Mouse (Mus musculus): ENCODE measurements around the gene Dgkb. TPM values are rescaled to one million over a fixed set of nuclear protein-coding genes. Genes with fewer than 3 reads are reported as not detected.

Gene Dgkb
- total RNA-seq (2021) = 1 to 10 TPM in 1 of 2 experiments, under 1 TPM in 1; 0.79 to 1.1 TPM
- long read RNA-seq, experiment 1 = 0 reads
- long read RNA-seq, experiment 2 = 0 reads

GRCm38 (mm10) chr12:37817426-37817825 lies at the start of gene Dgkb:
Gene Dgkb, plus strand, starts transcription at chr12:37817726.
- H3K4me3 ChIP-seq = no peak within 1 kb of the TSS
- H3K27ac ChIP-seq = no peak within 1 kb of the TSS
- TF ChIP-seq CTCF (IDR thresholded peaks at IDR 0.05) = no peak
- intact Hi-C loops (cut with DNase I) = no loop called here
- no peak for DNase-seq

- no peak overlapping the region for H3K27ac ChIP-seq
- no peak for TF ChIP-seq CTCF (IDR thresholded peaks at IDR 0.05)
- DNase-seq = no peak
- intact Hi-C loops (cut with DNase I) = loop anchor here (5.0 kb wide), 1 partner anchor 347 kb away; no protein-coding TSS in a partner anchor
- H3K4me3 ChIP-seq = no peak overlapping the region
These were observed 47.7 kb upstream of the Dgkb start for GRCm38 (mm10) chr12:37769844-37770243.

- intact Hi-C loops (cut with DNase I) = loop anchor here (5.0 kb wide), 1 partner anchor 343 kb away; no protein-coding TSS in a partner anchor
- peak; percentile 25 for DNase-seq
- peak; percentile 61 for TF ChIP-seq CTCF (IDR thresholded peaks at IDR 0.05)
- Histone ChIP-seq H3K4me3 (peak overlapping the region; percentile 49), H3K27ac (no peak overlapping the region)
These were observed 43.7 kb upstream of the Dgkb start for GRCm38 (mm10) chr12:37773681-37774357.

DNA sequence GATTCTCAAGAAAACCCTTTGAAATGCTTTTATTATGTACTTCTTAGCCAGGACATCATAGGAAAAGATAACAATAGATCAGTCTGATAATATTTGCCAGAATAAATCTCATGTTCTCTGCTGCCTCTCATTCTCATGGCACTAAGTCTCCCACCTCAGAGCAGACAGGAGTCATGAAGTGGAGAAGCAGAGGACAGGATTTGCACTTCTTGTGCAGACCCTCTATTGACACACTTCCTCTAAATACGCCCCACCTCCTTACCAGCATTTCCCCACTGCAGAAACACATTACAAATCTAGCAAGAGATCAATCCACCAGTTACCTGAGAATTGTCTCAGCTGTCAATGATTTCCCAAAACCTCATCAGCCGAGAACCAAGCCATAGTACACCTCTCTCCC lies 42.9 kb upstream of the Dgkb start:
- no peak overlapping the region for H3K4me3 ChIP-seq
- H3K27ac ChIP-seq = no peak overlapping the region
- no peak for TF ChIP-seq CTCF (IDR thresholded peaks at IDR 0.05)
- DNase-seq = no peak
- intact Hi-C loops (cut with DNase I) = loop anchor here (5.0 kb wide), 1 partner anchor 343 kb away; no protein-coding TSS in a partner anchor

DNA sequence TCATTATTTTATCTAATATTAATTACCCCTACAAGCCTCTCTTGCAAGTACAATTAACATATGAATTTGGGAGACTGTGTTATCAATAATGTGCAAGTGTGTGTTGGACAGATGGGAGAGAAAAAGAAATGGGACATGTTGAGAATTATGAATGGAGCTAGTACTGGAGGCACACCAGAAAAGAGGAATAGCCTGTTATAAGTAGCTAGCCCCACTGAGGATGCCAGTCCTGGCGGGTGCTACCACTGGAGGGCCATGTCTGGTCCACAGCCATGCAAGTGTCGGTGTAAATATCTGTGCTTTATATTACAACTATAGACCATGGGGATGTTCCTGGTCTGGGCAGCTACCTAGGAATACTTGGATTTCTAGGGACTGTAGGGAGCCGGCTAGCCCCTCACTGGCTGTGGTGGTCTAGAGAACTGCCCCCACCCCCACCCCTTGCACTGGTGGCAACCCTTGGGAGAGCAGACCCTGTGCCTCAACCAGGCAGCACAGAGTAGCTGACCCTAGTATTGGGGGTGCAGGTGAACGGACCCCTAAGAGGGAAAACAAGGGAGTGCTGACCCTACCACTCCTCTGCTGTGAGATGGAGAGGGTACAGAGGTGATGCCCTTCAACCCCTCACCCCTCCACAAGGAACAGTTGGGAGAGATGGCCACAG lies 21.1 kb upstream of the Dgkb start:
- intact Hi-C loops (cut with DNase I) = no loop called here
- DNase-seq = no peak
- TF ChIP-seq CTCF (IDR thresholded peaks at IDR 0.05) = no peak
- Histone ChIP-seq H3K27ac (no peak overlapping the region), H3K4me3 (no peak overlapping the region)

DNA sequence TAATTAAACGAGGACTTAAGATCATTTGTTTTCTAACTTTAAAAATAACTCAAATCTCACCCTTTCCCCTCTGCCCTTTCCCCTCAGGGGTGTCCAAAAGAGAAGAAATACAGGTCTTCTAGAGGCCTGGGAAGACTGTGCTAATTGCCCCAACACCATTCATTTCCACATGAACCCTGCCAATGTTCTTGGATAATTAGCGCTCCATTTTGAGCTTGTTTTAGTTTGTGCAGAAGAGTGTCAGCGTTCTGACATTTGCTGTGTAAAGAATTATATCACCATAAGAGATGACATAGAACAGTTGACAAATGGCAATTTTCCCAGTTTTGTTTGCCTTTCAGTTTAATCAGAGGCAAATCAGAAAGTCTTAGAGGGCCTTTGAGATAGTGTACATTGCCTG lies 3.4 kb upstream of the Dgkb start:
- intact Hi-C loops (cut with DNase I) = no loop called here
- TF ChIP-seq CTCF (IDR thresholded peaks at IDR 0.05) = no peak
- DNase-seq = no peak
- Histone ChIP-seq H3K4me3 (no peak overlapping the region), H3K27ac (no peak overlapping the region)

GRCm38 (mm10) chr12:37821052-37821810 lies 3.7 kb downstream of the Dgkb start:
- Histone ChIP-seq H3K4me3 (no peak overlapping the region), H3K27ac (no peak overlapping the region)
- intact Hi-C loops (cut with DNase I) = no loop called here
- no peak for DNase-seq
- TF ChIP-seq CTCF (IDR thresholded peaks at IDR 0.05) = no peak

DNA sequence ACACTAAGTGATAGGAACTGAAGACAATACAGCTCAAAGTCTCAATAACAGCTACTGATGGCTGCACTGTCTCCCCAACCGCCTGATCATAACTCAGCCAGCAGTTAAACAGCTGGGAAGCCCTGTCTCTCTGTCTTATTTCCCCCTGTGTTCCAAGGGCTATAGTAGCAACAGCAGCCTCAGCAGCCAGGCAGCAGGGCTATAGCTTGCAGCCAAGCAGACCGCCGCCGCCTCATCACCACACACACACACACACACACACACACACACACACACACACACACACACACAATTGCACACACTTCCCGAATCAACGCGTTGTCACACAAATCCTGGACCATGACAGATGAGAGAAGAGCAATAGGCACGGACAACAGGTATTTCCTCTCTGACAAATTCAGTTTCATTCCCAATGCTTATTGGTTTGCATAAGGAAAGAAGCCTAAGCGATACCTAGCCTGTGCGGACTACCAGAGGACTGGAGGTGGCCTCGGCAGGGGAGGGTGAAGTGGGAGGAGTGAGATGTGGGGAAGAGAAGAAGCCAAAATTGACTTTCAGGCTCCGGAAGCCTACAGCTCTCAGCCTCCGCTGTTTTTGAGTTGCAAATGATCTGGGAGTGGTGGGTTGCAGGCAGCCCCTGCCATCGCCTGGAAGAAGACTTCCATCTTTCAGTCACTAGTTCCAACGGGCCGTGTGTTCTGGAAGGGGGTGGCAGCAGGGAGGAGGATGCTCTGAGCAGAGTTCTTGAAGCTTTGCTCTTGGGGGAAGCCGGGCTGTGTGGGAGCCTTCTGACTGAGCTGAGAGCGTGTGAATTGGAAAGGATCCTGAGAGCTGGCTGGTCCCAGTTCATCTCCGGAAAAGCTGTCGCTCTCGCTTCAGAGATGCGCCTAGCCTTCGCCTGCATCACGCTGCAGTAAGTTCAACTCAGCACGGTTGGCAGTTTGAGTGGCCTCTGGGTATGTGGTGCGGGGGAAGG lies 62.8 kb downstream of the Dgkb start:
- no peak for TF ChIP-seq CTCF (IDR thresholded peaks at IDR 0.05)
- H3K4me3 ChIP-seq = peak overlapping the region; percentile 70
- peak; percentile 20 for DNase-seq
- intact Hi-C loops (cut with DNase I) = no loop called here
- H3K27ac ChIP-seq = peak overlapping the region; percentile 46

GRCm38 (mm10) chr12:37881376-37881775 lies 63.9 kb downstream of the Dgkb start:
- intact Hi-C loops (cut with DNase I) = no loop called here
- DNase-seq = no peak
- Histone ChIP-seq H3K4me3 (peak overlapping the region; percentile 70), H3K27ac (peak overlapping the region; percentile 46)
- no peak for TF ChIP-seq CTCF (IDR thresholded peaks at IDR 0.05)

- TF ChIP-seq CTCF (IDR thresholded peaks at IDR 0.05) = no peak
- intact Hi-C loops (cut with DNase I) = no loop called here
- DNase-seq = no peak
- Histone ChIP-seq H3K27ac (no peak overlapping the region), H3K4me3 (no peak overlapping the region)
These were observed 65.3 kb downstream of the Dgkb start for GRCm38 (mm10) chr12:37882796-37883195.

GRCm38 (mm10) chr12:37883781-37884180 lies 66.3 kb downstream of the Dgkb start:
- TF ChIP-seq CTCF (IDR thresholded peaks at IDR 0.05) = no peak
- intact Hi-C loops (cut with DNase I) = no loop called here
- no peak overlapping the region for H3K27ac ChIP-seq

DNA sequence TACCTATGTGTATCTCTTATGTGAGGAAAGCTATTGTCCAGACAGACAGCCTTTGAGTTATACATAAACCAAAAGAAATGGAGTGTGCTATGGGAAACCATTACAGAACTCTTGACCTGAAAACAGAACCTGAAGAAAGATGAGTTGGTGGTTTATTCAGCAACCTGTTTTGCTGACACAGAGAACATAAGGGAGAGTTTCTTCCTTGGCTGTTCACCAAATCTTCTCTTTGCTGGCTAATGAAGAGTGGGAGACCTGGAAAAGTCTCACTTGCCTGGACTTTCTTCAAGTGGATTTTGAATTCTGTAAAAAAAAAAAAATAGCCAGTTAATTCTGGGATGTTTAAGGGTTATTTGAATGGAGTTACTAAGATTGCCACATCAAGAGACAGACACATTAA lies 71.1 kb downstream of the Dgkb start:
- DNase-seq = no peak
- Histone ChIP-seq H3K4me3 (no peak overlapping the region), H3K27ac (no peak overlapping the region)
- no peak for TF ChIP-seq CTCF (IDR thresholded peaks at IDR 0.05)
- intact Hi-C loops (cut with DNase I) = no loop called here

More at GRCm38 (mm10) chr12:37883781-37884180, 66.3 kb downstream of the Dgkb start:
- H3K4me3 ChIP-seq = no peak overlapping the region
- DNase-seq = no peak

All from gastrocnemius, adult 2 months (tissue).